Mouse (Mus musculus) adrenal gland, postnatal 0 days (tissue): ENCODE measurements around the gene Chdh. TPM values are rescaled to one million over a fixed set of nuclear protein-coding genes. Genes with fewer than 3 reads are reported as not detected.

Experiments used
- microRNA-seq: library from miRNA; unstranded; fragments of <30 nt; microRNA quantifications from one replicate; pipeline ENCODE4, GENCODE M21; 2016; ENCODE audit warnings: borderline replicate concordance; ENCODE audit not compliant: insufficient number of aligned reads
- polyA plus RNA-seq: library from polyadenylated mRNA; unstranded; fragments of >200 nt; fragmentation: Nextera tagmentation; extraction: Ambion mirVana; gene quantifications from 2 replicates; pipeline ENCODE4 v1.2.1, GENCODE M21; 2015

Chdh gene
- polyA plus RNA-seq, result 0.30 and 0.43 TPM in 2 replicates

DNA sequence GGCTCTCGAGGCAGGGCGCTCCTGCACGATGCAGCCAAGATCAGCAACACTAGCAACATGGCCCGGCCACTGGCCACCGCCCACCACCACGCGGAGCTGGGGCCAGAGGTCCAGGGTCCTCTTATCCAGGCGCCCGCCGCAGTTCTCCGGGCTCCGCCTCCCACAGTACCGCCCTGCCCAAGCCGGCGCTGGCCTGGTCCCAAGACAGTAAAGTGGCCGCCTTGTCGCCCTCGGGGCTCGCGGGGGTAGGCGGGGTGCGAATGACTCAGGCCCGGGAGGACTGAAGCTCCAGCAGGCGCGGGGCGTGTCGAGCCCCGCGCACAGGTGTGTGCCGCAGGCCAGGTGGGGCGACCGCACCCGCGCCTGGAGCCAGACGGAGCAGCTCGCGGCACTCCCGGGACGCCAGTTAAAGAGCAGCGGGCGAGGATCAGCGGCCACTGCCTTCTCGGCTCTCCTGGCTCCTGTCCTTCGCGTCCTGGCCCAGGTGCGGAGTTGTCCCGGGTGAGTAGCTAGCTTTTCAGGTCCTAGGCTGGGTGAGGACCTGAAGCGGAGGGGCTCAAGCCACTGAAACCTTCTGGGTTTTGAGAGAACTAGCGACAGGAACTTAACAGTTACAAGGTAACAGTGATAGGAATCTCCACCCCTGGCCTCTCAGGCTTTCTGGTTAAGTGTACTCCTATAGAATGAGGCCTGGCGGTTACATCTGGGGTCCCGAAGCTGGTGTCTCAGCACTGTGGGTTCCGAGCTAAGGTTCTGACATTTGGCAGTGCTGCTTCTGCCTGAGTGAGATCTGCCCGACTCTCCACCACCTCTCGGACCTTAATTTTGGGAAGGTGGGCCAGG lies at the start of gene Chdh, which contains the start of gene Il17rb:
Gene Chdh (plus strand): TSS at position 291 of the 843 bp plus-strand sequence.
Gene Il17rb (minus strand): TSS at position 164 of the 843 bp plus-strand sequence.

DNA sequence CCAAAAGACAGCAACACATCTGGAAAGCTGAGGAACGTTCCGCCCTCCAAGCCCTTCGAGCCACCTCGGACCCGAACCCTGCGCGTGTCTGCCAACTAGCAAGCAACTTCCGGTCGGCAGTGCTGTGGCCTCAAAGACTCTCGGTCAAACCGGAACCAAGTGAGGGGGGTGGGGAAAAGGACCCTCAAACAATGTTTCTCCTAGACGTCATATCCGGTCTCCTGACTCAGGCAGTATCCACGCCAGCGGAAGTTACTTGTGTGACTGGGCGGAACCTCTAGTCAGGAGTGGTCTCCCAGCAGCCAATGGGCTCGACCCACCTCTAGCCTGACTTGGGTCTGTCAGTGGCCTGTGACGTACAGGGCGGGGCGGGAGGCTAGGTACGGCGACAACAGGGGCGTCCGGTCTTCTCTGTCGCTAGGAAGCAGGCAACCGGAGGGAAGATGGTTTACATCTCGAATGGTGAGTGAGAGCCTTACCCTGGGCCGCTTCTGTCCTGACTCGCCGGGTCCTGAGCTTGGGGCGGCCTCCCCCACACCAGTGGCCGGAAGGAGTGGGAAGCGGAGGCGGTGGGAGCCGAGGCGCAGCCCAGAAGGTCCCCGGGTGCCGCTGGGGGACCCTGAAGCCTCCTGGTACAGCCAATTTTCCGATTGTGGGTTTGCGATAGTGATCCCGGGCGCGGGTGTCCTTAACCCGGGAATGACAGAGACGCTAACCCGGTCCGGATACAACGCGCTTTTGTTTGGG lies 40.6 kb upstream of the Chdh start, which contains the start of gene Selenok:
Gene Selenok (plus strand): TSS at position 234 of the 747 bp plus-strand sequence.

DNA sequence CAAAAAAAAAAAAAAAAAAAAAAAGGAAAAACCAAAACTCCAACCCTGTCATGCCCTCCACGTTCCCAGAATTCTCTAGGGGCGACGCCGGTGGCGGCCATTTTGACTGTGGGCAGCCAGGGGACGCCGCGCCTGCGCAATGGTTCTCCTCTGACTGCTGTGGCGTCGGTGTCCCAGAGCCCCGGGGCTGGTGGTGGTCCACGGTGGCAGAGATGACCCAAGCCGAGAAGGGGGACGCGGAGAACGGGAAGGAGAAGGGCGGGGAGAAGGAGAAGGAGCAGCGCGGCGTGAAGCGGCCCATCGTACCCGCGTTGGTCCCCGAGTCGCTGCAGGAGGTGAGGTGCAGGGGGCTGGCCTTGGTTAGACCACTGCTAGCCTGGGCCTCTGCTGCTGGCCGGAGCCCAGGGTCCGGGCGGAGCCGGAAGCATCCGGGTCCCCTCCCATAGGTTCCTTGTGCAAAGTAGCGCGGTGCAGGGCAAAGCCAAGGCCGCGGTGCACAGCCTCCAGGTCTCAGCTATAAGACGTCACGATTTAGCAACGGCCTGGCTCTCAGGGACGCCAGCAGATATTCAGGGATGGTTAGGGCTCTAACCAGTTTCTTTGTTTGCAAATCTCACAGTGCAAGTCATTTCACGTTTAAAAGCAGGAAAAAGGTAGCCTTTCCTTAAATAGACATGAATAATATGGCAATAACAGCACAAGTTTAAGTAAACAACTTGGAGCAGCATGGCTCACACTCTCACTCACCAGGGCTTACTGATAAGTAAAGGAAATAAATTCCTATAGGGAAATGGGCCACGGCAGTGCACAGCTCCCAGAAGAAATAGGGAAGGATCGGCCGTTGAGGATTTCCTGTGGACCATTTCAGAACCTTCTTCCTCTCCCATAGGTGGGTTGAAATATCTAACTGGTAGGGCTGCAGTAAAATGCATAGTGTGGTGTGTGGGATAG lies 30.3 kb upstream of the Chdh start, which contains the start of gene Actr8:
Gene Actr8 (plus strand): TSS at position 84 of the 951 bp plus-strand sequence.

Small RNA genes lying within 50 kb of the gene (microRNA-seq; reads per million reads assigned to microRNA genes)
- 1.4 reads per million for gene Mir6947

Other genes starting within 250 kb of the Chdh start
- 447 and 550 TPM in 2 replicates for gene Selenok, start 40.7 kb upstream of the Chdh start, polyA plus RNA-seq
- 38.6 and 49.7 TPM in 2 replicates for gene Actr8, start 30.7 kb upstream of the Chdh start, polyA plus RNA-seq
- 1.3 and 2.2 TPM in 2 replicates for gene Il17rb, start 127 bp upstream of the Chdh start, polyA plus RNA-seq